Mouse (Mus musculus): ENCODE measurements around the gene Fgf3.

- TF ChIP-seq CTCF (IDR thresholded peaks at IDR 0.05; ENCODE audit: low read depth, low read length) (peak; percentile 56), POLR2A (IDR thresholded peaks at IDR 0.05; ENCODE audit: extremely low read depth, insufficient read depth, low read length) (no peak)
These were observed 39.4 kb upstream of the Fgf3 start for GRCm38 (mm10) chr7:144798471-144798870.
